Mouse (Mus musculus): Measurements from ENCODE around the gene Gabrb1. TPM values are rescaled to one million over a fixed set of nuclear protein-coding genes. Genes with fewer than 3 reads are reported as not detected.

Gabrb1 gene
- polyA plus RNA-seq (2014; fragmentation: Illumina TruSeq; extraction: RNeasy Lipid Tissue Mini Kit (QIAGEN cat#74804); ENCODE audit: low read depth, low replicate concordance), result 0.35 TPM

DNA sequence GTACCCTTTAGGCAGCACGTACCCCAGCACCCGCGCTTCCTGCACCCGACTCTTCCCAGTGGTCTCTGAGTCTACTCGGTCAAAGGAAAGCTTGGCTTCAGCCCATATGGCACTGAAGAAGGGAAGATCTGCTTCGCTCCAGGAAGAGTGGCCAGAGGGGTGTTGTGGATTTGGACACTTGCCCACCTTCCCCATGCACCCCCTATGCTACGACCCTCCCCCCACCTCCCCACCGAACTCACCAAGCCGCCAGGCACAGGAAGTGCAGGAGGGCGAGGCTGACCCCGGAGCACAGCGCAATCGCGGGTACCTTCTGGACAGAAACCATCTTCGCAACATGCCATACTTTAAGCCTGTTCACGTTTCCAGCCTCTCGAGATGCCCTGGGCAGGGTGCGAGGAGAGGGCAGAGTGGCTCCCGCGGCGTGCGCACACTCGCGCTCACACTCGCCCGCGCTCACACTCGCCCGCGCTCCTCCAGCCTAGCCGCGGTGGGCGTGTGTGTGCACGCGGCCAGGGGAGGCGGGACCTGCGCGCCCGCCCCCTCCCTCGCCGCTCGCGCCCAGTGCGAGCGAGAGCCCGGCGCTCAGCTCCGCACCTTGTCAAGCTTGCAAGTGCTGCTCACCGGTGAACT, at the start of gene Gabrb1:
Gene Gabrb1 (plus strand): TSS at position 632 of the 633 bp plus-strand sequence.

GRCm38 (mm10) chr5:71658115-71658497, 193 bp downstream of the Gabrb1 start, which contains the start of gene Gabra4:
Gabra4 (minus strand) TSS chr5:71658308.

GRCm38 (mm10) chr5:72167594-72168284, 509.8 kb downstream of the Gabrb1 start, which contains the start of gene Commd8:
Commd8 (minus strand) TSS chr5:72168189.

Other genes with a start within 250 kb of the Gabrb1 start
- gene Cox7b2, start 109.9 kb upstream of the Gabrb1 start, polyA plus RNA-seq (2014; fragmentation: Illumina TruSeq; extraction: RNeasy Lipid Tissue Mini Kit (QIAGEN cat#74804); ENCODE audit: low read depth, low replicate concordance), result not detected
- gene Gabra4, start 195 bp downstream of the Gabrb1 start, polyA plus RNA-seq (2014; fragmentation: Illumina TruSeq; extraction: RNeasy Lipid Tissue Mini Kit (QIAGEN cat#74804); ENCODE audit: low read depth, low replicate concordance), result 0.93 TPM